Mouse (Mus musculus) erythroblast, embryonic 14.5 days (primary cell): ENCODE results near the gene Stard10. TPM values are rescaled to one million over a fixed set of nuclear protein-coding genes. Genes with fewer than 3 reads are reported as not detected.

ENCODE experiments used
- H3K27me3 ChIP-seq: 2 replicates; pipeline ENCODE4 v1.6.1; 2012; ENCODE audit warnings: inconsistent platforms; ENCODE audit not compliant: control insufficient read depth
- H3K36me3 ChIP-seq: 2 replicates; pipeline ENCODE4 v1.6.1; 2012; ENCODE audit warnings: mild to moderate bottlenecking, inconsistent platforms; ENCODE audit not compliant: control insufficient read depth
- H3K4me1 ChIP-seq: 2 replicates; pipeline ENCODE4 v1.6.1; 2012; ENCODE audit warnings: inconsistent platforms; ENCODE audit not compliant: control insufficient read depth
- H3K4me3 ChIP-seq: replicated peaks from 2 replicates; pipeline ENCODE3; 2012; ENCODE audit warnings: moderate library complexity, mild to moderate bottlenecking, inconsistent platforms
- H3K9me3 ChIP-seq: 2 replicates; pipeline ENCODE4 v1.6.1; 2012; ENCODE audit warnings: low read length, inconsistent platforms, mixed read lengths; ENCODE audit not compliant: control insufficient read depth
- GATA1 ChIP-seq: IDR thresholded peaks from 2 replicates; pipeline ENCODE4 v1.6.1; 2012; ENCODE audit warnings: low read length, inconsistent platforms, mixed read lengths
- TAL1 ChIP-seq: IDR thresholded peaks from 3 replicates; pipeline ENCODE4 v1.6.1; 2012; ENCODE audit warnings: low read length, inconsistent platforms, mixed read lengths
- polyA plus RNA-seq: library from polyadenylated mRNA; stranded (reverse); fragments of >175 nt; gene quantifications from 2 replicates; pipeline ENCODE4 v1.2.3, GENCODE M21; 2012

Gene Stard10
- polyA plus RNA-seq, 1 experiment = 63.0 TPM

DNA sequence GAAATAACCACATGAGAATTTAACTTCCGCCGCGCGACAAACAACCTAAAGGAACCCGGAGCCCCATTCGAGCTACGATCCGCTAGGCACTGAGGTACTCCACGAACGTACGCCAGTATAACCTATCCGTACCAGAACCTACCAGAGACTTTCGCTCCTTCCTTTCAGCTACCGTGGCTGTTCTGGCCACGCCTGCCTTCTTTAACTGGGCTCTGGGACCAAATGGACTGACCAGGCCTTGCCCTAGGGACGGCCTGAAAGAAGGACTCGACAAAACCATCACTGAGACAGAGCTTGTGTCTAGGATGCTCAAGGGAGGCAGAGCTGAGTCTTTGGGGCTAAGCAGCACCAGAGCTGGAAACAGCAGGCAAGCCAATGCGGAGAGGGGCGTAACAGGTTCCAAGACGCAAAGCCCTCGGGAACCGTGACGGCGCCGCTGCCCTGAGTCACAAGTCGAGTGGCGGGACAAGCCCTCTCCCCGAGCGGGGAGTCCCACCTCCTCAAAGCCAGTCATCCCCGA lies 15.5 kb upstream of the Stard10 start:
- Histone ChIP-seq H3K9me3 (no peaks in the 10 kb centered on the region), H3K4me1 (peaks cover 24% of the 10 kb centered on the region), H3K4me3 (peak overlapping the region; percentile 67), H3K27me3 (peaks cover 43% of the 10 kb centered on the region), H3K36me3 (no peaks in the 10 kb centered on the region)
- TF ChIP-seq TAL1 (no peak), GATA1 (no peak)

DNA sequence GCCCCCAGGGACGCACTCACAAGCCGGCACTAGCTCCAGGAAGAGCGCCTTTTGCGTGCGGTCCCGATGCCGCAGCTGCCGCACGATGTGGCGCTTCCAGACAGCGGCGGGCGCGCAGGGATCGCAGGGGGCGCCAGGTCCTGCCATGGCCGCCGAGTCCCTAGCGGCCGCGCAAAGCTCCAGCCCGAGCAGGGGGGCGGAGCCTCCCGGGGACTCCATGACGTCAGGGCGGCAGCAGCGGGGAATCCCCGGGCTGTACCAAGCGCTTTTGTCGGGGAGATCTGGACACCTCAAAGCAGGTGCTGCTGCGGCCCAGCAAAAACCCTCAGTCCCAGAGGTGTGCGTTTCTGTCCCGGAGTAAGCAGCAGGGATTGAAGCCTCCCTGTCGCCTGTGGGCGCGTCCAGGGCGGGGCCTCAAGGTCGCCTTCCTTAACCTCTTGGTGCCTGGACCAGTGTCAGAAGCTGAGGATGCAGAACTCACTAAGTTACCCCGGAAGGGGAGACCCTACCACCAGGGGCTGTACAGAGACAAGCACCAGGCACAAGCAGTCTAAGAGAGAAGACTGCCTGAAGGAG lies 14.9 kb upstream of the Stard10 start, which contains the start of gene Atg16l2:
Gene Atg16l2 (minus strand): TSS at position 371 of the 576 bp plus-strand sequence.
- Histone ChIP-seq H3K4me1 (peaks cover 21% of the 10 kb centered on the region), H3K4me3 (peak within 1 kb of the TSS; percentile 67), H3K36me3 (no peaks in the 10 kb centered on the region), H3K27me3 (peaks cover 38% of the 10 kb centered on the region), H3K9me3 (no peaks in the 10 kb centered on the region)
- TF ChIP-seq TAL1 (no peak), GATA1 (no peak)

DNA sequence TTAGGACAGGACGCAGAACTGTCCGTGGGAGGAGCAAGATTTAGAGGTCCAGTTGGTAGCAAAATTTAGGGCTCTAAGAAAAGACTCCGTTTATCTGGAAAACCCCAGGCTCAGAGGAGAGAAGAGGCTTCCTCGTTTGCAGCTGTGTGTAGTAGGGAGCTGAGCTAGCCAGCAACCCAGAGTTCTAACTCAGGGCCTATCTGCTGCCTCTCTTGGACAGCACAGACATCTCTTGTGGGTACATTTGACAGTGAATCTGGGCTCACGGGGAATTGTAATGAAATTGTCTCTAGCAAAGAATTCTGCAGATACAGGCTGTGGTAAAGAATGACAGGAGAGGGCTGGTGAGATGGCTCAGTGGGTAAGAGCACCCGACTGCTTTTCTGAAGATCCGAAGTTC lies 14.2 kb upstream of the Stard10 start:
- H3K4me1 ChIP-seq = peaks cover 19% of the 10 kb centered on the region

DNA sequence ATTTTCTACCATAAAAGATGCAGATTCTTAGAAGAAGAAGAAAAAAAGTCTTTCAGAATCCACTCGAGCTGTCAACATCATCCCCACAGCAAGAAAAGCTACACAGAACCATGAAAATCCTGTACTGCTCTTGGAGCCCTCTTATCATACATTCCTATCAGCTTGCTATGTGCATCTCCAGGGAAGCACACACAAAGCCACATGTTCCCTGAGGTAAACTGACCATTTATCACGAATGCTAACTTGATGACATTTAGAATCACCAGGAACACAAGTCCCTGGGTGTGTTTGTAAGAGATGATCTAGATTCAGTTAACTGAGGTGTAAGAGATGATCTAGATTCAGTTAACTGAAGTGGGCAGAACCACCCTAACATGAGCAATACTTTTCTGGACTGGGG lies 10.0 kb upstream of the Stard10 start:
- Histone ChIP-seq H3K4me3 (no peak overlapping the region), H3K9me3 (no peaks in the 10 kb centered on the region), H3K27me3 (peaks cover 2% of the 10 kb centered on the region), H3K4me1 (peaks cover 32% of the 10 kb centered on the region), H3K36me3 (no peaks in the 10 kb centered on the region)
- no peak for TF ChIP-seq GATA1
- no peak for TF ChIP-seq TAL1

More for the DNA sequence above, 14.2 kb upstream of the Stard10 start:
- no peaks in the 10 kb centered on the region for H3K9me3 ChIP-seq
- TF ChIP-seq TAL1 (no peak), GATA1 (no peak)
- H3K27me3 ChIP-seq = peaks cover 32% of the 10 kb centered on the region
- no peaks in the 10 kb centered on the region for H3K36me3 ChIP-seq
- H3K4me3 ChIP-seq = peak overlapping the region; percentile 67

DNA sequence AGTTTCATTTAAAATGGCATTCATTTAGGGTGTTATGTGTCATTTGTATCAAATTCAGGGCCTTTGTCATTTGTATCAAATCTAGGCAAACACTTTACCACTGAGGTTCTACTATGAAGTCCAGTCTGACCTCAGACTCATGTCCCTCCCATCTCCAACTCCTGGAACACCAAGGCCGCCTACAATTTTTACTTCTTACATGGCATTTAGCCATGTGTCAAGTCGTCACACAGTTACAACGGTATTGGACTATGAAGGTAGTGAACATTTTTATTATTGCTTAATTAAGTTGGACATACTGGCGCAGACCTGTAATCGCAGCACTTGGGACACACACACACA lies 6.9 kb upstream of the Stard10 start:
- no peak for TF ChIP-seq TAL1
- Histone ChIP-seq H3K9me3 (no peaks in the 10 kb centered on the region), H3K4me1 (peaks cover 45% of the 10 kb centered on the region)

DNA sequence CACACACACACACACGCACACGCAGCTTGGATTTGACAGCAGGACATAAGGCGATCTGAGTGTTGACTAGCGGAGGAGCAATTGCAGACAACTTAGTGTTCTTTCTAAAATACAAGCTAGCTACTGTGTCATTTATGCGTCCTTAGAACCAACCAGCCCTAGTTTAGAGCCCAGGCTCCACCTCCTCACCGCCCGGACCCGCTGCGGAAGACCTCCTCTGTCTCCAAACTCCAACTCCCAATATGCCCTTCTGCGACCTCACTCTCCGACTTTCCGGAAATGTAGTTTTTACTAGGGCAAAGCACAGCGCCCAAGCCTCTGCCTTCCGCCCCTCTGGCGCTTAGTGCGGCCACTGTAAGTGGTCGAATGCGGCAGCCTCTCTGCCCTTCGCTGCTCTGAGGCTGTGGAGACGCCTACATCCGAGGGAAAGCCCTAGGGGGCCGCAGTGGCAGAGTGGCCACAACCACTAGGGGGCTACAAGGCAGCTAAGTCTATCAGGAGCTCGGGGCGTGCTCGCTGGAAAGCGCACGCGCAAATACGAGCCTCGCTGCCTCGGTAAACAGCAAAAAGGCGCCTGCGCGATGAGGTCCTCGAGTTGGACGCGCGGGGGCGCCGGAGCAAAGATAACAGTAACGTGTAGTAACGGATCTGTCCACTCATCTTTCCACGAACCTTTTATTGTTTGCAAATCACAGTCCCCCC lies 6.4 kb upstream of the Stard10 start:
- H3K4me3 ChIP-seq = peak overlapping the region; percentile 76
- H3K9me3 ChIP-seq = no peaks in the 10 kb centered on the region
- H3K27me3 ChIP-seq = no peaks in the 10 kb centered on the region
- H3K36me3 ChIP-seq = no peaks in the 10 kb centered on the region
- TF ChIP-seq GATA1 (peak; percentile 46), TAL1 (no peak)
- H3K4me1 ChIP-seq = peaks cover 50% of the 10 kb centered on the region

More for the DNA sequence above, 6.9 kb upstream of the Stard10 start:
- no peaks in the 10 kb centered on the region for H3K36me3 ChIP-seq
- no peaks in the 10 kb centered on the region for H3K27me3 ChIP-seq
- peak overlapping the region; percentile 76 for H3K4me3 ChIP-seq

DNA sequence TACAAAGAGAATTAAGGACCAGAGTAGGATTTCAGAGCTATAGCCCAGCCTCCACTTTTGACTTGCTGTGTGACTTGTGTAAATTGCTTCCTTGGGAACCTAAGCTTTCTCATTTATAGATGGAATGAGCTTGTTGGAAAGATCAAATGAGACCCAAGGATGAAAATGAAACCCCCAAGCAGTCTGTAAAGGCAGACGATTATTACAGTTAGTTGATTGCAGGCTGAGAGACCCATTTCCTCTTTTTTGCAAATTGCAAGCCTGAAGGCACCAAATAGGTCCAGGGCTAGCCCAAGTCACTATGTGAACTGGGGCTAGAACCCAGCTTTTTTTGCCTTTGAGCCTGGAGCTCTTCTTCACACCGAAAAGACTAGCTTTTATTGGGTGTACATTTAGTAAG lies 5.8 kb upstream of the Stard10 start:
- Histone ChIP-seq H3K27me3 (no peaks in the 10 kb centered on the region), H3K4me1 (peaks cover 56% of the 10 kb centered on the region), H3K9me3 (no peaks in the 10 kb centered on the region), H3K36me3 (no peaks in the 10 kb centered on the region), H3K4me3 (peak overlapping the region; percentile 76)
- TF ChIP-seq TAL1 (no peak), GATA1 (no peak)

DNA sequence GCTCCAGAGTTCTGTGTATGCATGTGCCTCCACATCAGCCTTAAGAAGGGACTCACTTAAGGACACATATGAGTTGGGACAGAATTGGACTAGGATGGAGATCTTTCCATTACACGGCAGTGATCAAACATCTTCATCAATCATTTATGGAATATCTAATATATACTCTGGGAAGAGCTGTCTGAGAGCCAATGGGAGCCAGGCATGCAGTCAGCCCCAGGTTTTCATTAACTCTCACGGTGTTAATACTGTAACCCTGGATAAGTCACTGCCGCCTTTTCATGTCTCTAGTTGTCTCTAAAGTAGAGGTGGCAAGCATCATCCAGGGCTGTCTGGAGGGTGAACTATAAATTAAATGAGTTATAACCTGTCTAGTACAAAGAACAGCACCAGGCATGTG lies 3.9 kb upstream of the Stard10 start:
- Histone ChIP-seq H3K27me3 (no peaks in the 10 kb centered on the region), H3K4me3 (no peak overlapping the region), H3K36me3 (no peaks in the 10 kb centered on the region), H3K4me1 (peaks cover 75% of the 10 kb centered on the region), H3K9me3 (no peaks in the 10 kb centered on the region)
- TF ChIP-seq TAL1 (no peak), GATA1 (no peak)

DNA sequence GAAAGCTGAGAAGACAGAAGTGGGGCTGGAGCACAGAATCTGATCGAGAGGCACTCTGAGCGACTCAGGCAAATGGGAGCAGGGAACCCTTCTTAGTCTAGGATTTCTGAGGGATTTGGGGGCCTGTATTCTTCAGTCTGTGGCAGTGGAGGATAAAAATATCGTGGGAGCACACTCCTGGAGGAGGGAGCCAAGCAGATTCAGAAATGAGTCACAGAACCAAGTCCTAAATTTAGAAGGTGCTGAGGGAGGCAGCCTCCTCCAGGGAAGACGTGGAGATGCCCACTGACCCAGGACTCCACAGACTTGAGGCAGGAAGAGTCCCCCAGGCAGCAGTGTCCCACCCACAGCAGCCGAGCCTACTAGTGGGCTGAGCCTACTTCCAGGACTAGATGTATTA lies 2.5 kb upstream of the Stard10 start:
- H3K36me3 ChIP-seq = no peaks in the 10 kb centered on the region
- H3K4me3 ChIP-seq = no peak overlapping the region
- H3K9me3 ChIP-seq = no peaks in the 10 kb centered on the region
- TF ChIP-seq GATA1 (no peak), TAL1 (no peak)
- no peaks in the 10 kb centered on the region for H3K27me3 ChIP-seq
- H3K4me1 ChIP-seq = peaks cover 89% of the 10 kb centered on the region
